Mouse (Mus musculus) hindlimb bud, embryonic 11.5 days (tissue): ENCODE measurements around the gene Ang5.
A peak's percentile ranks its signal among the peaks of the same experiment; 100 is the strongest.
"Not testable (repeated sequence)": the region's sequence is repeated elsewhere in the genome, so short reads cannot be mapped to it uniquely, and the experiment has no call there.

ENCODE experiments used
- DNase-seq: peaks from one replicate; pipeline ENCODE4 v3.0.0-alpha.2; 2012; ENCODE audit warnings: low read depth, low spot score; ENCODE audit errors: extremely low spot score

The Ang5 gene

GRCm38 (mm10) chr14:43956769-43957168 lies at the start of gene Ang5:
TSS of gene Ang5 (plus strand) at chr14:43957069.
- DNase-seq: not testable (repeated sequence)

- not testable (repeated sequence) for DNase-seq
These were observed 38.7 kb upstream of the Ang5 start for GRCm38 (mm10) chr14:43918214-43918613.

GRCm38 (mm10) chr14:43923459-43923858 lies 33.4 kb upstream of the Ang5 start, which contains the start of gene Ear10:
TSS of gene Ear10 (minus strand) at chr14:43923559.
- not testable (repeated sequence) for DNase-seq

- DNase-seq: not testable (repeated sequence)
These were observed 32.0 kb upstream of the Ang5 start, which contains the start of gene Gm8113 for GRCm38 (mm10) chr14:43924688-43925403. TSS of gene Gm8113 (plus strand) at chr14:43925390.

GRCm38 (mm10) chr14:43925404-43925950 lies 31.4 kb upstream of the Ang5 start:
- DNase-seq: not testable (repeated sequence)

GRCm38 (mm10) chr14:43932991-43933390 lies 23.9 kb upstream of the Ang5 start:
- DNase-seq: not testable (repeated sequence)

- not testable (repeated sequence) for DNase-seq
These were observed 23.5 kb upstream of the Ang5 start for GRCm38 (mm10) chr14:43933399-43933798.

- not testable (repeated sequence) for DNase-seq
These were observed 3.5 kb upstream of the Ang5 start for GRCm38 (mm10) chr14:43953382-43953781.

GRCm38 (mm10) chr14:43955074-43955473 lies 1.8 kb upstream of the Ang5 start:
- DNase-seq: not testable (repeated sequence)

- DNase-seq: no peak
These were observed 26.6 kb downstream of the Ang5 start for GRCm38 (mm10) chr14:43983454-43983853.

- DNase-seq: no peak
These were observed 27.0 kb downstream of the Ang5 start for GRCm38 (mm10) chr14:43983897-43984296.

- DNase-seq: no peak
These were observed 29.3 kb downstream of the Ang5 start for GRCm38 (mm10) chr14:43986147-43986546.

- DNase-seq: peak; percentile 18
These were observed 30.5 kb downstream of the Ang5 start for GRCm38 (mm10) chr14:43987404-43987803.

GRCm38 (mm10) chr14:43998455-43999000 lies 41.7 kb downstream of the Ang5 start:
- not testable (repeated sequence) for DNase-seq

GRCm38 (mm10) chr14:44001600-44001999 lies 44.7 kb downstream of the Ang5 start:
- no peak for DNase-seq

- no peak for DNase-seq
These were observed 45.3 kb downstream of the Ang5 start, which contains the start of gene Ang6 for GRCm38 (mm10) chr14:44002169-44002568. TSS of gene Ang6 (minus strand) at chr14:44002269.

- not testable (repeated sequence) for DNase-seq
These were observed 51.2 kb downstream of the Ang5 start for GRCm38 (mm10) chr14:44008021-44008420.

GRCm38 (mm10) chr14:44009686-44010085 lies 52.8 kb downstream of the Ang5 start:
- not testable (repeated sequence) for DNase-seq
